Mouse (Mus musculus) stomach, embryonic 14.5 days (tissue): ENCODE measurements around the gene Akr1c14. TPM values are rescaled to one million over a fixed set of nuclear protein-coding genes. Genes with fewer than 3 reads are reported as not detected.
"Not testable (repeated sequence)": the region's sequence is repeated elsewhere in the genome, so short reads cannot be mapped to it uniquely, and the experiment has no call there.

Source experiments
- ATAC-seq: fragments of 200-750 bp; cut with Nextera tagmentation; 2 replicates; pipeline ENCODE4 v1.8.0; 2017; ENCODE audit warnings: low read depth, moderate TSS enrichment; ENCODE audit not compliant: insufficient number of reproducible peaks, insufficient read depth, low FRiP score
- H3K27ac ChIP-seq: fragments of 300-500 bp; sonication (generic); 2 replicates; pipeline ENCODE4 v1.5.1; 2014; ENCODE audit warnings: mild to moderate bottlenecking, low read length, moderate library complexity, mixed read lengths
- H3K27me3 ChIP-seq: fragments of 300-500 bp; sonication (generic); 2 replicates; pipeline ENCODE4 v1.6.1; 2014; ENCODE audit warnings: low read length, control low read depth, mixed read lengths; ENCODE audit not compliant: control insufficient read depth, insufficient read depth
- H3K36me3 ChIP-seq: fragments of 300-500 bp; sonication (generic); 2 replicates; pipeline ENCODE4 v1.6.1; 2014; ENCODE audit warnings: mild to moderate bottlenecking, control low read depth, low read length, moderate library complexity, mixed read lengths; ENCODE audit not compliant: control insufficient read depth, insufficient read depth
- H3K4me1 ChIP-seq: fragments of 300-500 bp; sonication (generic); 2 replicates; pipeline ENCODE4 v1.6.1; 2014; ENCODE audit warnings: low read length, control low read depth, mixed read lengths; ENCODE audit not compliant: control insufficient read depth, insufficient read depth
- H3K4me2 ChIP-seq: fragments of 300-500 bp; sonication (generic); replicated peaks from 2 replicates; pipeline ENCODE4 v1.6.1; 2014; ENCODE audit warnings: low read depth, low read length, control low read depth
- H3K4me3 ChIP-seq: fragments of 300-500 bp; sonication (generic); 2 replicates; pipeline ENCODE4 v1.5.1; 2014; ENCODE audit warnings: low read depth, low read length, control low read depth
- H3K9ac ChIP-seq: fragments of 300-500 bp; sonication (generic); replicated peaks from 2 replicates; pipeline ENCODE4 v1.6.1; 2014; ENCODE audit warnings: low read depth, mild to moderate bottlenecking, control low read depth, low read length, moderate library complexity, mixed read lengths
- H3K9me3 ChIP-seq: fragments of 300-500 bp; sonication (generic); 2 replicates; pipeline ENCODE4 v1.6.1; 2016; ENCODE audit warnings: low read depth, low read length, control low read depth; ENCODE audit not compliant: control insufficient read depth
- WGBS: fragments of 180-500 bp; shearing (Covaris S2); extraction: QIAGEN DNeasy Blood & Tissue Kit; methylation state at CpG from one replicate; pipeline ENCODE4 v1.1.7; 2014; 5-methylcytosine and 5-hydroxymethylcytosine counted together
- polyA plus RNA-seq: library from polyadenylated mRNA; unstranded; fragments of >200 nt; fragmentation: Nextera tagmentation; extraction: Ambion mirVana; gene quantifications from 2 replicates; pipeline ENCODE4 v1.2.1, GENCODE M21; 2014

Akr1c14 gene
- polyA plus RNA-seq, 1 experiment from 2014 or later, result 2.0 TPM

GRCm38 (mm10) chr13:4101691-4102090 lies 52.9 kb downstream of the Akr1c14 start:
- H3K36me3 ChIP-seq, result no peaks in the 10 kb centered on the region
- H3K9ac ChIP-seq, result no peak overlapping the region
- no peaks in the 10 kb centered on the region for H3K27me3 ChIP-seq
- no peak overlapping the region for H3K4me3 ChIP-seq
- H3K27ac ChIP-seq, result no peak overlapping the region
- H3K4me1 ChIP-seq, result no peaks in the 10 kb centered on the region
- no peak overlapping the region for H3K4me2 ChIP-seq
- no peak for ATAC-seq
- H3K9me3 ChIP-seq, result no peaks in the 10 kb centered on the region

GRCm38 (mm10) chr13:4102721-4103120 lies 53.9 kb downstream of the Akr1c14 start:
- H3K9ac ChIP-seq, result no peak overlapping the region
- no peak overlapping the region for H3K4me3 ChIP-seq
- H3K4me1 ChIP-seq, result no peaks in the 10 kb centered on the region
- no peaks in the 10 kb centered on the region for H3K36me3 ChIP-seq
- no peak overlapping the region for H3K4me2 ChIP-seq
- H3K27ac ChIP-seq, result no peak overlapping the region
- no peaks in the 10 kb centered on the region for H3K9me3 ChIP-seq
- no peak for ATAC-seq
- no peaks in the 10 kb centered on the region for H3K27me3 ChIP-seq

- Histone ChIP-seq H3K9ac (no peak overlapping the region), H3K4me3 (no peak overlapping the region), H3K4me2 (no peak overlapping the region), H3K27me3 (no peaks in the 10 kb centered on the region), H3K27ac (no peak overlapping the region), H3K9me3 (no peaks in the 10 kb centered on the region), H3K36me3 (no peaks in the 10 kb centered on the region), H3K4me1 (no peaks in the 10 kb centered on the region)
- 27% methylated on average over 6 of the region's 6 CpGs for WGBS
- ATAC-seq, result peak; percentile 46; the same call in 1 of the 2 replicates
Observed at GRCm38 (mm10) chr13:4110281-4111188, 61.7 kb downstream of the Akr1c14 start.

- H3K27ac ChIP-seq, result no peak overlapping the region
- H3K9ac ChIP-seq, result no peak overlapping the region
- H3K9me3 ChIP-seq, result no peaks in the 10 kb centered on the region
- ATAC-seq, result no peak
- no peaks in the 10 kb centered on the region for H3K36me3 ChIP-seq
- no peaks in the 10 kb centered on the region for H3K4me1 ChIP-seq
- no peak overlapping the region for H3K4me2 ChIP-seq
- H3K4me3 ChIP-seq, result no peak overlapping the region
- 56% methylated on average over 2 of the region's 2 CpGs for WGBS
- H3K27me3 ChIP-seq, result no peaks in the 10 kb centered on the region
Observed at GRCm38 (mm10) chr13:4119181-4119904, 70.5 kb downstream of the Akr1c14 start.

GRCm38 (mm10) chr13:4123146-4123545 lies 74.3 kb downstream of the Akr1c14 start:
- no peak overlapping the region for H3K4me2 ChIP-seq
- no peak overlapping the region for H3K4me3 ChIP-seq
- H3K27ac ChIP-seq, result no peak overlapping the region
- no peaks in the 10 kb centered on the region for H3K27me3 ChIP-seq
- WGBS, result 65% methylated on average over 7 of the region's 7 CpGs
- H3K9me3 ChIP-seq, result no peaks in the 10 kb centered on the region
- H3K9ac ChIP-seq, result no peak overlapping the region
- ATAC-seq, result no peak
- H3K4me1 ChIP-seq, result no peaks in the 10 kb centered on the region
- H3K36me3 ChIP-seq, result no peaks in the 10 kb centered on the region

GRCm38 (mm10) chr13:4124471-4124870 lies 75.7 kb downstream of the Akr1c14 start:
- not testable (repeated sequence) for H3K9me3 ChIP-seq, H3K27me3 ChIP-seq, H3K4me1 ChIP-seq, H3K27ac ChIP-seq, ATAC-seq, H3K4me2 ChIP-seq, H3K36me3 ChIP-seq, H3K4me3 ChIP-seq, H3K9ac ChIP-seq
- WGBS, result 92% methylated on average over 6 of the region's 6 CpGs

- H3K27me3 ChIP-seq, H3K4me3 ChIP-seq, H3K9me3 ChIP-seq, H3K4me2 ChIP-seq, ATAC-seq, H3K36me3 ChIP-seq, H3K4me1 ChIP-seq, H3K9ac ChIP-seq, H3K27ac ChIP-seq: not testable (repeated sequence)
- 94% methylated on average over 1 of the region's 1 CpGs for WGBS
Observed at GRCm38 (mm10) chr13:4125846-4126245, 77.0 kb downstream of the Akr1c14 start.

GRCm38 (mm10) chr13:4129100-4129499 lies 80.3 kb downstream of the Akr1c14 start:
- no peak overlapping the region for H3K9ac ChIP-seq
- no peaks in the 10 kb centered on the region for H3K9me3 ChIP-seq
- no peaks in the 10 kb centered on the region for H3K36me3 ChIP-seq
- H3K27ac ChIP-seq, result no peak overlapping the region
- no peak overlapping the region for H3K4me2 ChIP-seq
- ATAC-seq, result no peak
- H3K27me3 ChIP-seq, result no peaks in the 10 kb centered on the region
- no peak overlapping the region for H3K4me3 ChIP-seq
- 36% methylated on average over 5 of the region's 5 CpGs for WGBS
- H3K4me1 ChIP-seq, result no peaks in the 10 kb centered on the region
